Mouse (Mus musculus) c-Kit-positive CD71-negative TER-119-negative erythroid progenitor cells, embryonic 14.5 days (primary cell): ENCODE data around the gene Fam92a.
"Not testable (repeated sequence)": the region's sequence is repeated elsewhere in the genome, so short reads cannot be mapped to it uniquely, and the experiment has no call there.

Source experiments
- DNase-seq: peaks from one replicate; pipeline ENCODE4 v3.0.0-alpha.2; 2013; ENCODE audit warnings: low read depth

Gene Fam92a

DNA sequence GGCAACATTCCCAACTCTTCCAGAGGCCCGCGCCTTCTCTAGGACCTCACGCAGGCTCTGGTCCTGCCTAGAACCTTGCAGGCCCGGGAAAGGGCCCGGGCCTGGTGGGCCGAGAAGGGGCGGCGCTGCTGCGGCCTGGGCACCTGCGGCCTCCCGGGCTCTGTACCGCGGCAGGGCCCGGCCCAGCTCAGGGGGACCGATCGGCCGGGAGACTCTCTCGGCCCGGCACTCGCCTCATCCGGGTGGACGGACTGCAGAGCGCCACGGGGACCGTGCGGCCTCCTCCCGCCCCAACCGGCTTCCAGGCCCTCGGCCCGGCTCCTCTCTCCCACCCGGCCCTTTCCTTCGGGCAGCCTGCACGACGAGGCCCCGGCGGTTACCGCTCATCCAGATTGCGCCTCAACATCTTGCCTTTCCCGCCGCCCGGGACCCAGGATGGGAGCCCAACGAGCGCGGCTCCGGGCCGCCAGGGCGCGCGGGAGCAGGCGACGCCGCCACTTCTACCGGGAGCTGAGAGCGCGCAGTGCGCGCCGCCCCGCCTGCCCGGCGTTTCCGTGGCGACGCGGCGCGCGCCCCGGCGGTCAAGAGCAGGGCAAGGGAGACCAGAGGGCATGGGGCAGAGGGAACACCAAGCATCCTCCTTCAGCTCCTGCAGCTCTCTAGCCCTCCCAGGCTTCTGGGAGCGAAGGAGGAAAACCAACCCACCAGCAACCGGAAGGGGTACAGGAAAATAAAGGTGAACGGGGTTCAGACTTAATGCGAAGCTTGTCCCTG, at the start of gene Fam92a:
TSS of gene Fam92a (minus strand) at position 698 of the 774 bp plus-strand sequence.
- peak; percentile 22 for DNase-seq

DNA sequence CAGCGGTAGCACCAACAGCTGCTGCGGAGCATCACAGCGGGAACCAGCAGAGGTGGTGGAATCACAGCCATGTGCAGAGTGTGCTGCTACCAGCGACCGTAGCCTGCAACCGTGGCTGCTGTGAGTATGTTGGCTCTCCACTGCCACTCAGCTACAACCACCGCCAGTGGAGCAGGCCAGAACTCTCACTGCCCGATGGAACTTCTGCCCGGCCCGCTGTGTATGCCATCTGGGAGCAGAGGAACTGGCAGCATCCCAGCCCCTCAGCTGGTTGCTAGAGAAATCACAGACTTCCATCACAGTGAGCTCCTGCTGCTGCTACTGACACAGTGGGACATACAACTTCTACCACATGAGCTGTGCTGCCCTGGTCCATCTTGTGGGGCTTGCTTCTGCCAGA, 7.2 kb upstream of the Fam92a start:
- DNase-seq: no peak

DNA sequence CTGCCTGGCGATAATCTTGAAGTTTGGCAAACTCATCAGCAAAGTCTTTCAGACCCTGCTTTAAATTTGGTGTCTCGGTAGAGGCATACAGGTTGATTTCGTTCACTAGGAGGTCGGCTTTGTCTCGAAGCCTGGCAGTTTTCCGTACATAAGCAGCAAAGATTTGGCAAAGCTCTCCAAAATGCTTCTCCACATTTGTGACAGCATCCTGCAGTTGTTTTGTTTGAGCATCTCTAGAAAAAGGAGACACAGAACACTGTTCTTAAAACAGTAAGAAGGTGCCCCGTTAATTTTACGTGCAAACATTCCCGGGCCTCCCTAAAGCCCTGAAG, 863 bp downstream of the Fam92a start:
- DNase-seq: no peak

DNA sequence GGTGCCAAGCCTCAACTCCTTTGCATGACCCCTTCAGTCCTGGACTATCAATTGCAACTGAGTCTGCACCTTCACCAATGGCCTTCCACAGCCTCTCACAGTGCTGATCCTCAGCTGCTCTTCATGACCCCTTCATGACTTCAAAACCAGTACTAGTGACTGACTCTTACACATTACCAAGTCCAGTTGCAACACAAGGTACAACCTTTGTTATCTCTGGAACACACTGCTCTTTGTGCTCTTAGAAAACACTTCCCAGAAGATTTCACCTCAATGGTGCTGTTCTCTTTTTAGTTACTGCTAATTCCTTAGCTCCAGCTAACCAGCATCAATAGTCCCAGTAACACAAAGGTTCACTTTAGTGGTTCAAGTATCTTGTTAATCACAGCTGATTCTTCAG, 24.2 kb downstream of the Fam92a start:
- no peak for DNase-seq

DNA sequence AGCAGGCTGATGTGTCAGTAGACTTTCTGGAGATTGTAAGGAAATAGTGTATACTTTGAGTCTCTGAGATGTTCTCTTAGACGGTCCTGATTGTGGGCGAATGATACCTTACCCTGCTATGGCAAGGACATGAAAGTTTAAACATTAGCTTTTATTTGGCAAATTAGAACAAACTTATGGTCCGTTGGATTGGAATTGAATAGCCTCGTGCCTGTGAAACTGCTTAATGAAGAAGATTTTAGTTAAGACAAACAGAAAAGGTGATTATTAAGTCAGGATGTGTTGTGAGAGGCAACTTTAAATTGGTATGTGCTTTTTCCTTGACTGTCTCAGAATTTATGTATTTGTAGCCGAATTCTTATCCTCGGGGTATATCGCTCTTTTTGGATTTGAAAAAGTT, 30.3 kb downstream of the Fam92a start:
- not testable (repeated sequence) for DNase-seq

DNA sequence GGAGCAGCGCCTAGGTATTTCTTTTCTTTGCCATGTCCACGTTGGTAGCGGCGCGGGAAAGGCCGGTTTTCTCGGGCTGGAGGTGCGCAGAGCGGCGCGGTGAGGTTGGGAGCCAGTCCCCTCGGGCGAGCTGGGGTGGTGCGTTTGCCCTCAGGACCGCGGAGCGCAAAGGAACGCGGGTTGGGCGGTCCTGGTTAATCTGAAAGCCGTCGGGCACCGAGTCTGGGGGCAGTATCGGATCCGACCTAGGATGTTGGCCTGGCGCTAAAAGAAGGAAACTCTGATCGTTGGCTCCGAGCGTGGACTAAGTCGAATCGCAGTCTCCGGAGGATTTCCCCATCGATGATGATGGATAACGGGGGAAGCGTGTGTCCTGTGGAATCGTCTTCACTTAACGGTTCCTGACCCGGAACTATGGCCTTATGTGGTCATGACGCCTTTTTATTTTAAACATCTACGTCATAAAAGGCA, 31.2 kb downstream of the Fam92a start:
- not testable (repeated sequence) for DNase-seq

DNA sequence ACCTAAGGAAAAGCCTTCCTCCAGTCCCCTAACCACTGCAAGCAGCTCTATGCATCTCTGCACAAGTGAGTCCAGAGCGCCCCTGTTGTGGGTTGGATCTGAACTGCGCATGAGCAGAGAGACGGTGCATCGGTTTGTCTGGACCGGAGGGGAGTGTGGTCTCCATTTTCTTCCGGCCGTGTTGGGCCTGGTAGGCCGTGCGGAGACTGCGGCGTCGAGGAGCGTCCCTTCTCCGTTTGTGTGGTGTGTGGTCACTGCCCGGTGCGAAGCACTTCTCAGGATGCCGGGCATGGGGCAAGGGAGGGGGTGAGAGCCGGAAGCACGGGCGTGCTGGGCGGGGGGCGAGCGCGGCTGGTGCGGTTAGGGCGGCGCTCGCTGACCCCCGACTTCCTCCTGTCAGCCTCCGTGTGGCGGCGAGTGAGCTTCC, 31.7 kb downstream of the Fam92a start, which contains the start of gene Rbm12b1:
TSS of gene Rbm12b1 (plus strand) at position 124 of the 427 bp plus-strand sequence.
- DNase-seq: peak; percentile 50
